Mouse (Mus musculus) neural tube, embryonic 14.5 days (tissue): ENCODE results near the gene Dppa5a. TPM values are rescaled to one million over a fixed set of nuclear protein-coding genes. Genes with fewer than 3 reads are reported as not detected.
A peak's percentile ranks its signal among the peaks of the same experiment; 100 is the strongest.

Experiments used
- ATAC-seq: fragments of 200-750 bp; cut with Nextera tagmentation; 2 replicates; pipeline ENCODE4 v1.8.0; 2017; ENCODE audit warnings: low read depth, mild to moderate bottlenecking, moderate TSS enrichment, moderate library complexity
- H3K27ac ChIP-seq: fragments of 300-500 bp; sonication (generic); 2 replicates; pipeline ENCODE4 v1.5.1; 2014; ENCODE audit warnings: low read depth, mild to moderate bottlenecking, control low read depth, low read length, moderate library complexity, mixed read lengths
- H3K27me3 ChIP-seq: fragments of 300-500 bp; sonication (generic); 2 replicates; pipeline ENCODE4 v1.6.1; 2014; ENCODE audit warnings: low read length; ENCODE audit not compliant: control insufficient read depth, insufficient read depth
- H3K36me3 ChIP-seq: fragments of 300-500 bp; sonication (generic); 2 replicates; pipeline ENCODE4 v1.6.1; 2014; ENCODE audit warnings: low read length, mixed read lengths; ENCODE audit not compliant: control insufficient read depth, insufficient read depth
- H3K4me1 ChIP-seq: fragments of 300-500 bp; sonication (generic); 2 replicates; pipeline ENCODE4 v1.6.1; 2014; ENCODE audit warnings: low read length; ENCODE audit not compliant: control insufficient read depth, insufficient read depth
- H3K4me2 ChIP-seq: fragments of 300-500 bp; sonication (generic); 2 replicates; pipeline ENCODE4 v1.6.1; 2014; ENCODE audit warnings: mild to moderate bottlenecking, low read depth, low read length, control low read depth
- H3K4me3 ChIP-seq: fragments of 300-500 bp; sonication (generic); 2 replicates; pipeline ENCODE4 v1.5.1; 2014; ENCODE audit warnings: low read depth, low read length, control low read depth, mixed read lengths
- H3K9ac ChIP-seq: fragments of 300-500 bp; sonication (generic); replicated peaks from 2 replicates; pipeline ENCODE4 v1.6.1; 2014; ENCODE audit warnings: low read depth, mild to moderate bottlenecking, control low read depth, low read length, mixed read lengths
- H3K9me3 ChIP-seq: fragments of 300-500 bp; sonication (generic); 2 replicates; pipeline ENCODE4 v1.6.1; 2016; ENCODE audit warnings: low read length; ENCODE audit not compliant: control insufficient read depth
- WGBS: fragments of 180-500 bp; shearing (Covaris S2); extraction: QIAGEN DNeasy Blood & Tissue Kit; methylation state at CpG from one replicate; pipeline ENCODE4 v1.1.7; 2014; 5-methylcytosine and 5-hydroxymethylcytosine counted together
- polyA plus RNA-seq: library from polyadenylated mRNA; unstranded; fragments of >200 nt; fragmentation: Nextera tagmentation; extraction: Ambion mirVana; gene quantifications from 2 replicates; pipeline ENCODE4 v1.2.1, GENCODE M21; 2014

The Dppa5a gene
- polyA plus RNA-seq, 1 experiment from 2014 or later = 5.9 TPM

- ATAC-seq = no peak
Observed at GRCm38 (mm10) chr9:78369786-78370185, 1.8 kb upstream of the Dppa5a start.

GRCm38 (mm10) chr9:78369349-78369748 is 1.4 kb upstream of the Dppa5a start:
- no peak for ATAC-seq
- no peaks in the 10 kb centered on the region for H3K27me3 ChIP-seq
- no peak overlapping the region for H3K4me2 ChIP-seq
- H3K4me1 ChIP-seq = no peaks in the 10 kb centered on the region
- 91% methylated on average over 2 of the region's 2 CpGs for WGBS
- H3K9me3 ChIP-seq = no peaks in the 10 kb centered on the region
- H3K4me3 ChIP-seq = no peak overlapping the region
- H3K27ac ChIP-seq = no peak overlapping the region
- H3K36me3 ChIP-seq = no peaks in the 10 kb centered on the region
- H3K9ac ChIP-seq = no peak overlapping the region

More at GRCm38 (mm10) chr9:78369786-78370185, 1.8 kb upstream of the Dppa5a start:
- Histone ChIP-seq H3K27me3 (no peaks in the 10 kb centered on the region), H3K36me3 (no peaks in the 10 kb centered on the region), H3K9ac (no peak overlapping the region), H3K27ac (no peak overlapping the region), H3K4me3 (no peak overlapping the region), H3K4me1 (no peaks in the 10 kb centered on the region), H3K4me2 (no peak overlapping the region), H3K9me3 (no peaks in the 10 kb centered on the region)
- whole genome bisulfite sequencing = 94% methylated on average over 7 of the region's 7 CpGs

GRCm38 (mm10) chr9:78368671-78369293 is 805 bp upstream of the Dppa5a start:
- 83% methylated on average over 3 of the region's 3 CpGs for WGBS
- Histone ChIP-seq H3K4me1 (no peaks in the 10 kb centered on the region), H3K4me2 (no peak overlapping the region), H3K36me3 (no peaks in the 10 kb centered on the region), H3K27ac (no peak overlapping the region), H3K4me3 (no peak overlapping the region), H3K27me3 (no peaks in the 10 kb centered on the region), H3K9me3 (no peaks in the 10 kb centered on the region), H3K9ac (no peak overlapping the region)
- no peak for ATAC-seq

- Histone ChIP-seq H3K9me3 (no peaks in the 10 kb centered on the region), H3K4me1 (no peaks in the 10 kb centered on the region), H3K27me3 (no peaks in the 10 kb centered on the region), H3K36me3 (no peaks in the 10 kb centered on the region), H3K27ac (no peak overlapping the region), H3K4me2 (no peak overlapping the region), H3K4me3 (no peak overlapping the region), H3K9ac (no peak overlapping the region)
- WGBS = 83% methylated on average over 12 of the region's 13 CpGs
- no peak for ATAC-seq
Observed at GRCm38 (mm10) chr9:78365850-78366544, 2.0 kb downstream of the Dppa5a start.

- H3K4me2 ChIP-seq = no peak overlapping the region
- 86% methylated on average over 6 of the region's 6 CpGs for WGBS
- no peaks in the 10 kb centered on the region for H3K27me3 ChIP-seq
Observed at GRCm38 (mm10) chr9:78364701-78365100, 3.3 kb downstream of the Dppa5a start.

GRCm38 (mm10) chr9:78363374-78363773 is 4.6 kb downstream of the Dppa5a start:
- no peak overlapping the region for H3K9ac ChIP-seq
- no peak for ATAC-seq

More at GRCm38 (mm10) chr9:78364701-78365100, 3.3 kb downstream of the Dppa5a start:
- H3K27ac ChIP-seq = no peak overlapping the region
- no peak overlapping the region for H3K9ac ChIP-seq
- H3K9me3 ChIP-seq = no peaks in the 10 kb centered on the region
- no peak overlapping the region for H3K4me3 ChIP-seq
- no peaks in the 10 kb centered on the region for H3K4me1 ChIP-seq
- H3K36me3 ChIP-seq = no peaks in the 10 kb centered on the region
- ATAC-seq = no peak

GRCm38 (mm10) chr9:78360484-78360872 is 7.5 kb downstream of the Dppa5a start:
- H3K27ac ChIP-seq = no peak overlapping the region
- H3K9me3 ChIP-seq = no peaks in the 10 kb centered on the region
- 40% methylated on average over 2 of the region's 2 CpGs for WGBS
- no peaks in the 10 kb centered on the region for H3K4me1 ChIP-seq
- no peaks in the 10 kb centered on the region for H3K27me3 ChIP-seq
- H3K9ac ChIP-seq = no peak overlapping the region
- ATAC-seq = no peak
- no peak overlapping the region for H3K4me3 ChIP-seq
- no peaks in the 10 kb centered on the region for H3K36me3 ChIP-seq
- no peak overlapping the region for H3K4me2 ChIP-seq

More at GRCm38 (mm10) chr9:78363374-78363773, 4.6 kb downstream of the Dppa5a start:
- Histone ChIP-seq H3K4me1 (no peaks in the 10 kb centered on the region), H3K27me3 (no peaks in the 10 kb centered on the region), H3K27ac (no peak overlapping the region), H3K4me2 (no peak overlapping the region), H3K9me3 (no peaks in the 10 kb centered on the region), H3K4me3 (no peak overlapping the region), H3K36me3 (no peaks in the 10 kb centered on the region)
- 79% methylated on average over 6 of the region's 6 CpGs for WGBS

GRCm38 (mm10) chr9:78359750-78360483 is 8.1 kb downstream of the Dppa5a start:
- H3K4me2 ChIP-seq = no peak overlapping the region
- no peak overlapping the region for H3K27ac ChIP-seq
- H3K4me3 ChIP-seq = no peak overlapping the region
- 88% methylated on average over 6 of the region's 6 CpGs for WGBS
- no peaks in the 10 kb centered on the region for H3K9me3 ChIP-seq
- no peak overlapping the region for H3K9ac ChIP-seq
- H3K36me3 ChIP-seq = no peaks in the 10 kb centered on the region
- H3K27me3 ChIP-seq = no peaks in the 10 kb centered on the region
- H3K4me1 ChIP-seq = no peaks in the 10 kb centered on the region
- no peak for ATAC-seq

- Histone ChIP-seq H3K4me1 (no peaks in the 10 kb centered on the region), H3K9me3 (no peaks in the 10 kb centered on the region), H3K4me3 (no peak overlapping the region), H3K36me3 (no peaks in the 10 kb centered on the region), H3K9ac (no peak overlapping the region), H3K27me3 (no peaks in the 10 kb centered on the region), H3K27ac (no peak overlapping the region), H3K4me2 (no peak overlapping the region)
- 18% methylated on average over 9 of the region's 9 CpGs for WGBS
- ATAC-seq = peak; percentile 56
Observed at GRCm38 (mm10) chr9:78358053-78358452, 9.9 kb downstream of the Dppa5a start.
